Mouse (Mus musculus) embryo, embryonic 9.5 days (tissue): ENCODE measurements at regions not wholly inside any gene's neighbourhood (a gene's known extent, or its start where the extent isn't known, plus 50 kb on each side); places are given as distances from the start of the nearest gene placed in this dataset.

ENCODE experiments used
- DNase-seq: peaks from one replicate; pipeline ENCODE4 v3.0.0-alpha.2; 2017; ENCODE audit errors: extremely low spot score

- no peak for DNase-seq
Observed at GRCm38 (mm10) chr1:137133734-137134133, 173.5 kb upstream of the Nr5a2 start.

GRCm38 (mm10) chr1:137130264-137130663 lies 170.0 kb upstream of the Nr5a2 start:
- no peak for DNase-seq

GRCm38 (mm10) chr1:137129116-137129515 lies 168.9 kb upstream of the Nr5a2 start:
- DNase-seq = no peak

GRCm38 (mm10) chr1:137117866-137118265 lies 157.6 kb upstream of the Nr5a2 start:
- DNase-seq = no peak

GRCm38 (mm10) chr1:137106444-137106843 lies 146.2 kb upstream of the Nr5a2 start:
- no peak for DNase-seq

- DNase-seq = no peak
Observed at GRCm38 (mm10) chr1:137091762-137092161, 131.5 kb upstream of the Nr5a2 start.

- DNase-seq = no peak
Observed at GRCm38 (mm10) chr1:137088148-137088547, 127.9 kb upstream of the Nr5a2 start.

- no peak for DNase-seq
Observed at GRCm38 (mm10) chr1:137086766-137087165, 126.5 kb upstream of the Nr5a2 start.

GRCm38 (mm10) chr1:137083500-137083899 lies 123.3 kb upstream of the Nr5a2 start:
- DNase-seq = no peak

GRCm38 (mm10) chr1:137079401-137080003 lies 119.3 kb upstream of the Nr5a2 start:
- DNase-seq = no peak

- no peak for DNase-seq
Observed at GRCm38 (mm10) chr1:137074787-137075186, 114.5 kb upstream of the Nr5a2 start.

- DNase-seq = no peak
Observed at GRCm38 (mm10) chr1:137073857-137074572, 113.8 kb upstream of the Nr5a2 start.

GRCm38 (mm10) chr1:137060914-137061313 lies 100.7 kb upstream of the Nr5a2 start:
- no peak for DNase-seq

- no peak for DNase-seq
Observed at GRCm38 (mm10) chr1:137053134-137053533, 92.9 kb upstream of the Nr5a2 start.

- no peak for DNase-seq
Observed at GRCm38 (mm10) chr1:137051515-137051914, 91.3 kb upstream of the Nr5a2 start.

- no peak for DNase-seq
Observed at GRCm38 (mm10) chr1:137044076-137044475, 83.8 kb upstream of the Nr5a2 start.

- no peak for DNase-seq
Observed at GRCm38 (mm10) chr1:137042414-137043010, 82.3 kb upstream of the Nr5a2 start.

GRCm38 (mm10) chr1:137040898-137041297 lies 80.7 kb upstream of the Nr5a2 start:
- no peak for DNase-seq

- DNase-seq = no peak
Observed at GRCm38 (mm10) chr1:137034586-137034985, 74.3 kb upstream of the Nr5a2 start.

- DNase-seq = no peak
Observed at GRCm38 (mm10) chr1:137033679-137034078, 73.4 kb upstream of the Nr5a2 start.

- no peak for DNase-seq
Observed at GRCm38 (mm10) chr1:137023706-137024105, 63.5 kb upstream of the Nr5a2 start.

GRCm38 (mm10) chr1:137020528-137020927 lies 60.3 kb upstream of the Nr5a2 start:
- DNase-seq = no peak

GRCm38 (mm10) chr1:137017642-137018041 lies 57.4 kb upstream of the Nr5a2 start:
- no peak for DNase-seq
